Mouse (Mus musculus) cerebellum, postnatal 4 days (tissue): ENCODE results near the gene Ptcra.
A peak's percentile ranks its signal among the peaks of the same experiment; 100 is the strongest.
"Not testable (repeated sequence)": the region's sequence is repeated elsewhere in the genome, so short reads cannot be mapped to it uniquely, and the experiment has no call there.

Experiments used
- DNase-seq, 2 experiments: peaks; one replicate each; pipeline ENCODE4 v3.0.0; 2022; ENCODE audit warnings: low spot score in 2 of 2, mixed read lengths in 1 of 2

Gene Ptcra

DNA sequence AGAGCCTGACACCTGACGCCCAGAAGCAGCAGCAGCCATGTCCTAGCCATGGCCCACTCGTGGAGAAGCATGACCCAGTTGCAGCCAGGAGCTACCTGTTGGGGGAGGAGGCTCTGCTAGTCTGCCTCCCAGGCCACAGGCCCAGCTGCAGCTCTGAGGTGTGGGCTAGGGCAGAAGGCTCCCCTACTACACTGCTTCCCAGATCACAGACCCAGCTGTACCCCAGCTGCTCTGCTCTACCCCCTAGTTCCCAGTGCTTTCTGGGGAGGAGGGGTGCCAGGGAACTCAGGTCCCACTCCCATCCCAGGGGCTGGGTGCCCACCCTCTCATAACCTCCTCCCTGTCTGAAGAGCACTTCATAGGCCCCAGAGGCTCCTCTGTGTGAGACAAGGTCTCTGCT lies at the start of gene Ptcra:
TSS of gene Ptcra (minus strand) at position 169 of the 400 bp plus-strand sequence.
- no peak for DNase-seq

DNA sequence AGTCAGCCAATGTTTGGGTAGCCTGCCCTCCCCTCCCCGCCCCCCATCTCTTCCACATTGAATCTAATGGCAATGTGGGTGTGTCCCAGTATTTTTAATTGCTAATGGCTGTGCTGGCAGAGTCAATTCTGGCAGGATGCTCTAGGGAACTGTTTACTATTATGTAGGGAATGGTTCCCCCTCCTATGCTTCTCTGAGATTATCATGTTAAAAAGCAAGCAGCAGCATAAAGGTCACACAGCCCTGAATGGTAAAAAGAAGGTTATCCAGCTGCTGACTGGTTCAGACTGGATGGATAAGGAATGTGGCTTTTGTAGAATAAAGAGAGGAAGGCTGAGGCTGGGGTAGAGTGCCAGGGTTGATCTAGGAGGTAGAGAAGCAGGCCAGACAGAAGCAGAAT lies 48.9 kb upstream of the Ptcra start:
- DNase-seq = no peak

DNA sequence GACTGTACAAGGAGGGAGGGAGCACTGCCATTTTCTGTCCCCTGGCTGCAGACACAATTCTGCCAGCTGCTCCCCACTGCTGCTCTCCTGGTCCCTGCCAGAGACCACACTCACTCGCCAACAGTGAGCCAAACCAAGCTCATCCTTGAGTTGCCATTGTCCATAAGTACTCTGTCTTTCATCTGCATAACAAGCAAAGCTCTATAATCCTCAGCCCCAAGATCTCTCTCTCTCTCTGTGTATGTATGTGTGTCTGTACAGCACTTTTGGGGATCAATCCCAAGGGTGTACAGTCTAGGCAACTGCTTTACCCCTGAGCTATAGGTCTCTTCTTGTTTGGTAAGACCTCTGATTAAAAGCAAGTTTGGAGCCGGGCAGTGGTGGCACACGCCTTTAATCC lies 47.2 kb upstream of the Ptcra start:
- DNase-seq = no peak

DNA sequence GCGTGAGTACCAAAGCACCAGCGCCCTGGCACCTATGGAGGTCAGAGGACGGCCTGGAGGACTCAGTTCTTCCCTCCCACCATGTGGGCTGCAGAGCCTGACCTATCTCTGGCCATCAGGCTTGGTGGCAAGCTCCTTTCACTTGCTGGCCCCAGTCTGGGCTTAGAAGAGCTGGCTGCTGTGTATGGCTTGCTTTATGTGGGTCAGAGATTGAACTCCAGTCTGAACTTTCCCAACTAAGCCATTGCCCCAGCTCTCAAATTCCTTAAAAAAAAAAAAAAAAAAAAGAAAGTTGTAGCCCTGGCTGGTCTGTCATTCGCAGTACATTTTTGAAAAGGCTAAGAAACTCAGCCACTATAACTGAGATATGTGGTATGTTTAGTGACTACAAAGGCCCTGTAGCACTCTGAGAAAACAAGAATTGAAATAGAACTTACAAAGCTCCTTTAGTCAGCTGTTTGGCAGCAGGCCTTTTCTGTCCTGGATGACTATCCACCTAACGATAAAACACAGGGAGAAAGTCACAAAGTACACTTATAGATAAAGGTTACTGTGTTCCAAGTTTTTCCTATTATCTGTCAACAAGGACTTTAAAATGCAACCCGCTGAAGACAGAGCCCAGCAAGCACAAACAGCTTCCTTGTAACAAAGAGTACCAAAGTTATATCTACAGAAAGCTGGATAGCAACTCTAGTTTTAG lies 45.8 kb upstream of the Ptcra start:
- DNase-seq = no peak

DNA sequence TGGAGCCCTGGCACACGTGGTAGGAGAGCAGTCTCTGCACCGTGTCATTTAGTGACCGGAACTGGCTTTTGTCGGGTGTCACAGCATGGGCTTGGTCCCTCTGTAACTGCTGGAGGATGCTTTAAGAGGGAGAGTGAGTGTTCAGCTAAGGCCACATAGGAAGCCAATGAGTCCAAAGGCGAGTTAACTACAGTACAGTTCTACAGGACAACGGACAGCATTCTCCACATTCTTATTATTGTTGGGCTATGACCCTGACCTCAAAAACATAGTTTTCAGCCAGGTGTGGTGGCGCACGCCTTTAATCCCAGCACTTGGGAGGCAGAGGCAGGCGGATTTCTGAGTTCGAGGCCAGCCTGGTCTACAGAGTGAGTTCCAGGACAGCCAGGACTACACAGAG lies 44.9 kb upstream of the Ptcra start:
- DNase-seq = no peak

DNA sequence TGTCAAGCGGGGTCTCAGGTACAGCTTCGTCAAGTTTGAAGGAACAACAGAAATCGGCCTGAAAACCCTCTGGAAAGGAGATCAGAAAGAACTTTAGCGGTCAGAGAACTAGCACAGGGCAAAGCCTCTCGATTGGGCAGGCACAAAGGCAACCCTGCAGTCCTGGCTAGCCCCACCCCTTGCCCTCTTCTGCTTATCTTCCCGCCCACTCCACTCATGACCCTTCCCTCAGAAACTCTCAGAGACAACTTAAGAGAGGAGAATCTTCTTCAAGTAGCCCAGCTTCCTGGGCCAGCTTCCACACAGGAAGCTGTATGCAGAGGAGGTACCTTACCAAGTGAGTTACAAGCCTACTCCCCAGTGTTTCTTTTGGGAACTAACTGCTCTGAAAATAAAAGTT lies 38.2 kb upstream of the Ptcra start:
- DNase-seq = no peak

DNA sequence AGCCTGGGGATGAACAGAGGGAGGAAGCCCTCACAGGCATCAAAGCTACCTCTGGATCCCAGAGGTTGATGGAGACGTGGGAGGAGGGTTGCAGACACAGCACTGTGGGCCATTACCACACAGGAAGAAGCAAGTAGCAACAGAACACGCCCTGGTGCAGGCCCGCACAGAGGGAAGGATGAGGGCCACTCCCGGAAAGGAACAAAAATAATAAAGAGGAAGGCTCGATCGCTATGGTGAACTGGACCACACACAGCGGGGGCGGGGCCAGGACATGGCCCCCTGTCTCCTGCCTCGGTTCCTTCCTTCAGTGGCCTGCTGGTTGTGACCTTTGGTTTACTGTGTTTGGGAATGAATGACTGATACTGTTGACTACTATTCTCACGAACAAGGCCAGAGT lies 36.2 kb upstream of the Ptcra start:
- DNase-seq = no peak

DNA sequence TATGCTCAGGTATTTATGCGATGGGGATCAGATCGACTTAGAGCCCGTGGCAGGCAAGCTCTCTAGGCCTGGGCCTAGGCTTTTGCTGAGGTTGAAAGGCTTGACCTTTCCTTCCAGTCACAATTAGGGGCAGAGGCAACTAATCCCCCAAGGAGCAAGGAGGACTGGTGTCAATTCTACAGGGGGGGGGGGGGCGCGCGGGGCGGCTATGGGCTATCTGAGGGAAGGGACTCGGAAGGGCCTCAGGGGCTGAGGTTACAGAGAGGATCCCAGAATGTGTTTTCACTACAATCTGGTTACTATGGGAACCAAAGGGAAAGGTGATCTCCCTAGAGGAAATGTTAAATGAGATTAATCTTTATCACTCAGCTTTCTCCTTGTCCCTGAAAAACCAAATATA lies 33.9 kb upstream of the Ptcra start:
- no peak for DNase-seq

DNA sequence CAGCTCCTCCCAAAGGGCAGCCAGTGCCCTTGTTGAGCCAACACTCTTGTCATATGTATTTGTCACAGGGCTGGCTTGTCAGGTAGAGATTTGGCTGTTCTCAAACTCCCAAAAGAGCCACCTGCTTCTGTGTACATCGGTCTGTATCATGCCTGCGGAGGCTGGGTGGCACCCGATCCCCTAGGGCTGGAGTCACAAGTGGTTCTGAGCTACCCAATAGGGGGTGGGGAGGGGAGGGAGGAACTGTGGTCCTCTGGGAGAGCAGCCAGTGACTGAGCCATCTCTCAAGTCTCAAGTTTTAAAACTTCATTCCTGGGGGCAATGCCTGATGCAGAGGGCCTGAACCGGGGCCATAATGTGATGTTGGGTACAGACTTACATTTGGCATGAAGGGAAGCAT lies 33.2 kb upstream of the Ptcra start:
- DNase-seq = no peak

DNA sequence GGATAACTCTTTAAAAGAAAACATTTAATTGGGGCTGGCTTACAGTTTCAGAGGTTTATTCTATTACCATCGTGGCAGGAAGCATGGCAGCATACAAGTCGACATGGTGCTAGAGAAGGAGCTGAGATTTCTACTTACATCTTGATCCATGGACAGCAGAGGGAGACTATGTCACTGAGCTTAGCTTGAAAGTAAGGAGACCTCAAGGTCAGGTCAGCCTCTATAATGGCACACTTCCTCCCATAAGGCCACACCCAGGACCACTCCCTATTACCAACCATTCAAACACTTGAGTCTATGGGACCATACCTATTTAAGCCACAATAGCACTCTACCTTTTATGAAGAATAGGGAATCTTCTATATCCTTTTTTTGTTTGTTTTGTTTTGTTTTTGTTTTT lies 29.5 kb upstream of the Ptcra start:
- no peak for DNase-seq

DNA sequence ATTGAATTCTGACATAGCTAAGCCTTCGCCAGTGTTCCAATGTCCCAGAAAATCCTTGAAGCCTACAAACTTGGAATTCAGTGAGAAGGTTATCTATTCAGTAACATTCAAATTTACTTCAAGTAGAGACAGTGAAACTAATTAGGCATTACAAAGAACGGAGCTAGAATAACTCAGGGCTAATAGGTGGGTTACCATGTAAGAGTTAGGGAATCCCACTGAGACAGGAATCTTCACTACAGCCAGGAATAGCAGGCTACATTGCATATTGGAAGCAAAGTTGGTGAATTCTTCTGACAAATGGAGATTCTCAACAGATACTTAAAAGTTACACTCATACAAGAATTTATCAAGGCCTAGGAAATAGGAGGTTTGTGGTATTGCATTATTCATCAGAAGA lies 24.5 kb upstream of the Ptcra start:
- DNase-seq = not testable (repeated sequence)

DNA sequence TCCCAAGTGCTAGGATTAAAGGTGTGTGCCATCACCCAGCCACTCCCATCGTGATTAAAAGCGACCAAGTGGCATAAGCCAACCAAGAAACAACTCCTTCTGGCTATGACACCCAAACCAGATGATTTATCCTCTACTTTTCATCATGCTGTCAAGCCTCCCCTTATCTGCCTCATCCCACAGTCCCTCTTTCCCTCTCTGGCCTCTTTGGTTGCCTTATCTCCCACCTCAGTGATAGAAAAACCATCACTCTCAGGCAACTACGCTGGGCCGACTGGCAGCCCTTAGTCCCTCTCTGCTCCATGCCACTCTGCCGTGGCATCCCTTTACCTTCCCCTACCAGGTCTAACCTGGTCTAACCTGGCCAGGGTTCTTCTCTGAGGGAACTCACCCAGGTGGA lies 23.4 kb upstream of the Ptcra start:
- no peak for DNase-seq

DNA sequence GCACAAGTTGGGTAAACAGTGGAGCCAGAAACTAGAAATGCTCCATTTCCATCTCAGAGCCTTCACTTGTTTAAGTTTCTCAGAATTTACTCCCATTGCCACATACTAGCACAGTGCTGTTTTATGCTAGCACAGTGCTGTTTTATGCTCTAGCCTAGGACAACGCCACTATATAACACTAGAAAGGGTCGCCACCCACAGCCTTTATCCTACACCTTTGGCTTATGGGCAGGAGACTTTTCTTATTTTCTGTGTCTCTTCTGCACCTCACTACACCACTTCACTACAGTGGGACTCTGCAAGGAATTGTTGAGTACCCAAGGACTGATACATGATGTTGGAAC lies 19.7 kb upstream of the Ptcra start:
- no peak for DNase-seq

DNA sequence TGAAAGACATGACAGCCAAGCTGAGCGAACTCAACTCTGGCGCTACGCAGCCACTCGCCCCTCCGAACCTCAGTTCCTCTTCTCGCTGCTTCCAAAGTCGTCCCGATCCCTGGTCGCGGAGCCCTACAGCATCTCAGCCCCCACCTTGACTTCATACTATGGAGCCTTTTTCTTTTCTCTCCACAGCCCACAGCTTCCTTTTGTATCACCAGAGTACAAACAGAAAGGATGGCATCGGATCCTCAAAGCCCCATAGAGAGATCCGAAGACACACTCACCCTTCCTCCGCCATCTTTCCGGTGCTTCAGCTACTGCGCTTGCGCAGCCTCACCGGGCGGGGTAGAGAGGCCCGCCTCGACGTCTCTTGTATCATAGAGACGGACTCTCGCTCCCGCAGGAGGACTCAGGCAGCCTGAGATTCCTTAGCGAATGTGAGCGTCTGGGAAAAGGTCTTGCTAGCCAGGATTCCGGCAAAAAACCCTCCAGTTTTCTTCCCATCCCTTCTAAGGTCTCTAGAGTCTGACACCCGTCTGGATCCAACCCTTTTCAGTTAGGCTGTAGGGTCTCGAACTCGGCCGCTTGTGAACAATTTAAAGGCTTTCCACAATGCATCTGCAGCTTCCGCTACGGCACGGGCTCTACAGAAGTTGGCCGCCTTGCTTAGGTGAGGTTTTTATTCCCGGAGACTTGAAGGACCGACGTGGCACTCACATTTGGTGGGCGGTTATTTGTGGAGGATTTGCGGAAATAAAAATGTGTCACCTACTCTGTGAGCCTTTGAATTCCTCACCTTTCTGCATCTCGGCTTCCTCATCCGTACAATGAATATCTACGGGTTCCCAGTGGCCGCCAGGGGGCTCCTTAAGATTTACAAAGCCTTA lies 19.1 kb upstream of the Ptcra start, which contains the start of gene Rpl7l1:
TSS of gene Rpl7l1 (minus strand) at position 332 of the 881 bp plus-strand sequence.
- DNase-seq = peak; percentile 76 to 86

DNA sequence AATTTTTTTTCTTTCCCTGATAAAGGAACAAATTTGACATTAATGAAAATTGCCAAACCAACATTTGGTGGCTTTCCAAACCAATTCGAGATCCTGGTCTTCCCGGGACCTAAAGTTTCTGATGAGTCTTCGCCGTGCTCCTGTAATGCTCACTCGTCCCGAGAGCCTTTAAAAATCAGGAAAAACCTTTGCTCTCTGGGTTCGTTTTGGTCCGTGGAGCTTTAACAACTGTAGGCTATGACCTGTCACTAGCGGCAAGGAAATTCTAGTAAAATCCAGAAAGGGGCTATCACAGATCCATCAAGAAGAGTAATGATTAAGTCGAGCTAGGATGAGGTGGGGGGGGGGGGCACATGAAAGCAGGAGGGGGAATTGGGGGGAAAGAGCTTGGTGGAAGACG lies 18.4 kb upstream of the Ptcra start:
- DNase-seq = no peak

DNA sequence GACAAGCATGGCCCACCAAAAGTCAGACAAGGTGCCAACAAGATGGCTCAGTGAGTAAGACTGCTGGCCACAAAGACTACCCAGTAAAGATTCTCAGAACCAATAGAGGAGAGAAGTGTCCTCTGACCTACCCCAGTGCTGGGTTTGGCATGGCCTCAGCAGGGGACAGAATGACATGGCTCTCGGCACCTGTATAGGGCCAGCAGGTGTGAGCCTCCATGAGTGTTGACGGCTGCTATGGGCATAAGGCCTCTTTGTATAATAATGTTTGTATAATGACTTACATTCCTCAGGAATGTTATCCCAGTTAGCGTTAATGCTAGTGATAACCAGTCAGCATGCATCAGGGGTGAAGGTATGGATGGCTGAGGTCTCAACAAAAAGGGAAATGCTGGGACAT lies 12.6 kb upstream of the Ptcra start:
- DNase-seq = no peak

DNA sequence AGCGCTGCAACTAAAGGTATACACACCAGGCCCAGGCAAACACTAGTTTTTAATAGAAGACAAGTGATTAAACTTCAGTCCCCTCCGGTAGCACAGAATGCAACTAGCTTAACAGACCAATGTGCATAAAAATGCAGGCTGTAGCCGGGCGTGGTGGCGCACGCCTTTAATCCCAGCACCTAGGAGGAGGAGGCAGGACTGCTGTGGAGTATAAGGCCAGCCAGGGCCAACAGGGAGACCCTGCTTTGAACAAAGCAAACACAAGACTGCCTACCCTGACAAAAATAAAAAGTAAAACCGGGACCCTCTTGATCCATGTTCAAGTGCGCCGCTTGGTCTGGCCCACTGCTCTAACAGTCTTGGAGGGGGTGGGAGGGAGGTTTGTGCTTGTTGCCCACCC lies 11.6 kb upstream of the Ptcra start:
- no peak for DNase-seq

DNA sequence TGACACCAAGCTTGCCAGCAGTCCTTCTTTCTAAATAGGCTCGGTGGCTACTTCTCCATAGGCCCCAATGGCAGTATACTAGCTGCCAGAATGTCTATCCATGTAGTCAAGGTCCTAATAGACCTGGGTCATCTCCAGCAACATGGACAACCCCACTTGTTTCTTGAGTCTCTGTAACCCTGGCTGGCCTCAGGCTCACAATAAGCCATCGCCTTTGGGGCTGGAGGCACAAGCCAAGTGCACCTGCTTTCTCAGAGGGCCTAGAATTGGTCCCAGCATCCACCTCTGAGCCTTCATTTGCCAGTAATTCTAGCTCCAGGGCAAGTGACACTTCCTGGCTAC lies 10.6 kb upstream of the Ptcra start:
- no peak for DNase-seq

DNA sequence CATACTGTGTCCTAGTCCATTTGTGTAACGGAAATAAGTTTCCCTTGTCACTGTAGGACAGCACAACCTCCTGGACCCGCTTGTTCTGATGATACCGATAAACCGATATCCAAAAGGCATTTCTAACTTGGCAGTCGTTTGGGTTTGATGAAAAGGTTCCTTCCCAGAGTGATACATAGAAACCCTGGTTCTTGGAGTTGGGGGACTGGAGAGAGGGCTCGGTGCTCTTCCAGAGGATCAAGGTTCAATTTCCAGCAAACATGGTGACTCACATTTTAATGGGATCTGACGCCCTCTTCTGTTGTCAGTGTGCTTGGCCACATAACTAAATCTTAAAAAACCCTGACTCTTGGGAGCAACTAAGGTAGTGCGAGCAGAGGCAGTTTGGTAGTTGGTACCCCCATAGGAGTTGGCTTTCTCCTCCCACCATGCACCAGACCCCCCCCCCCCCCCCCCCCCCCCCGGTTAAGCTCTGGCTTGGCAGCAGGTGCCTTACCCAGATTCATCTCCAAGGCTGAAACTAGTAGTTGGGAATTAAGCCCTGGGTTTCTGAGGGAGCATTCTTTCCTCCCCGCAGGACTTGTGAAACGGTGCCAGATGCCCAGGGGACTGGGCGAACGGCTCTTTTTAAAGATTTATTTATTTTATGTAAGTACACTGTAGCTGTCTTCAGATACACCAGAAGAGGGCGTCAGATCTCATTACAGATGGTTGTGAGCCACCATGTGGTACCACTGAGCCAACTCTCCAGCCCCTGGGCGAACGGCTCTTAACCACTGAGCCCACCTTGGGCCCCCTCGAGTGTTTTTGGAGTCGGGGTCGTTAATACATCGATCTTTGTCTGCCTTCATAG lies 10.0 kb upstream of the Ptcra start:
- DNase-seq = no peak

DNA sequence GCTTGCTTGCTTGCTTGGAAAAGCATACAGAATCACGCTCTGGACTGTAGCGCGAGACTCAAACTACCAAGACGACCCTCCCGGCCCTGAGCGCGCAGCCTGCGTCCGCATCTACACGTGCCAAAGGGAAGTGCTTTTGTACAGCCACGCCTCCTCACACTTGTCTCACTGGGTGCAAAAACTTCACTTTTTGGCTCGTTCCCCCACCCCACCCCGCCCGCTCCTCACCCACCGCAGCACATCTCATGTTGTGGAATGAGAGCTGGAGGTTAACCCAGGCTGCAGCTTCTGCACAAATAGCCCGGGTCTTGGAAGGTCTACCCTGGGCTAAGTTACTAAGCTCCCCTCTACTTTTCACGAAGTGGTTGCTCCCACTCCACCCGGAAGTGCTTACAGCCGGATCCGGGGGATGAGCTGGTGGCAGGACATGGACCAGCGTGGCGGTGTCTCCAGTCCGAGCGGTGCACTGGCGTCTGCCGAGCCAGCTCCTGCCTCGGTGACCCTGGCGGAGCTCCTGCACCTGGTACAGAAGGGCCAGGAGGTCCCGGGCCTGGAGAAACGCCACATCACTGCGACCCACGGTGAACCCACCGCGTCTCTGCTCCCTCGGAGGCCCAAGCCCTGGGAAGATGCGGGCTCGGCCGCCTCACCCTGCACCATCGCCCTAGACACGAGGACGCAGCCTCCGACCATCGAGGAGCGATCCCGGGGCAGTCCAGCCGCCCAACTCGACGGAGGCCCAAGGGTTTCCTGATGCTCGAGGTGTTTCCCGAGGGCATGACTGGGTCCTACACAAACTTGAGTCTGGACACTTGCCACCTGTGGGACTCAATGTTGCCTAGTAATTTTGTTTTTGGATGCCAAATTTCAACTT lies 9.1 kb upstream of the Ptcra start, which contains the start of gene 2310039H08Rik:
TSS of gene 2310039H08Rik (plus strand) at position 232 of the 874 bp plus-strand sequence.
- peak; percentile 55 to 78 for DNase-seq

DNA sequence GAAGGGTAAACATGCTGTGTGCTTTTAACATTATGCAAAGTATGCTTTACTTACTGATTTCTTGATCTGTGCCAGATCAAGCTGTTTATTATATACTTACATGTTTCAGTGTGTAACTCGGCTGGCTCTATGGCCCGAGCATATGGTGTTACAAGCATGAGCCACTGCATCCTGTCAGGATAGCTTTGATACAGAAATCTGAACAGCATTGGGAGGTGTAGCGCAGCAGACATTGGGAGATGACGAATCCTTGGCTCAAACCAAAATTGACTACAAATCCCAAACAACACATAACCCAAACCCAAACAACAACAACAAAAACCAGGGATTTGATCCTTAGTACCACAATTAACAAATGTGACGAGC lies 8.5 kb upstream of the Ptcra start:
- no peak for DNase-seq
